Mouse (Mus musculus) CD8-positive naive resting alpha-beta T cell, adult 2 months (primary cell): ENCODE data around the gene Exosc1.
A peak's percentile ranks its signal among the peaks of the same experiment; 100 is the strongest.

Experiments
- DNase-seq, 2 experiments: peaks; one replicate each; pipeline ENCODE4 v3.0.0; 2022; ENCODE audit warnings: low read depth in 2 of 2, low spot score in 2 of 2

Exosc1 gene

DNA sequence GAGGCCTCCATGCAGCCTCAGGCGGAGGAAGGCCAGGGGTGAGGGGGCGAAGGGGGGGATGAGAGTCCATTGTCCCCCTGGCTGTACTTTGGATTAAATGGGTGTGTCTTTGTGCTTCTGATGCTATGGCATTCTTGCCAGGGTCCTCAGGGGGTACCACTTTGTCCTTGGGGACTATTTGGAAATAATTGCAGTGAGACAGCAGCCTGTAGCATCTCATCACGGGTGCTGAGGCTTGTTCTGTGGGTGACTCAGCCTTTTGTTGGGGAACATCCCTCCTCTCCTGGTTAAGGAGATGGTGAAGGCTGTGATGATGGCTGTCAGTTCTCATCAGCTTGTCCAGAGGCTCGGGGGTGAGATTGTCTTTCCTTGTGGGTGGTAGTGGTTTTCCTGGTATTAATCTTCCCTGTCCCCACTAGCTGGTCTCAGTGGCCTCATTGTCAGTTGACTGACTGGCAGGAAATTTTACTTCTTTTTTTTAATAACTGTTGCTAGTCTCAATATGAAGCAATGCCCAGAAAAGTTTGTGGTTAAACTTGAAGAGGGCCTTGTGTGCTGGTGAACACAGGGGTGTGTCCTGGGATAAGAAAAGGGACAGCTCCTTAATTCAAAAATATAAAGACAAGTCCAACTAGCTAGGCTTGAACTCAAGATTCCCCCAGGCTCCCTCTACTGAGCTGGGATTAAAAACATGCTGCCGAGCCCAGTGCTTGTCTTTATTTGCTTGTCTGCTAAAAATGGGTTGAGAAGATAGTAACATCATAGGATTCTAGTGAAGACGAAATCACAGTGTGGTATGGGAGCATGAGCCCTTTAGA, 19.2 kb downstream of the Exosc1 start:
- DNase-seq, result no peak

DNA sequence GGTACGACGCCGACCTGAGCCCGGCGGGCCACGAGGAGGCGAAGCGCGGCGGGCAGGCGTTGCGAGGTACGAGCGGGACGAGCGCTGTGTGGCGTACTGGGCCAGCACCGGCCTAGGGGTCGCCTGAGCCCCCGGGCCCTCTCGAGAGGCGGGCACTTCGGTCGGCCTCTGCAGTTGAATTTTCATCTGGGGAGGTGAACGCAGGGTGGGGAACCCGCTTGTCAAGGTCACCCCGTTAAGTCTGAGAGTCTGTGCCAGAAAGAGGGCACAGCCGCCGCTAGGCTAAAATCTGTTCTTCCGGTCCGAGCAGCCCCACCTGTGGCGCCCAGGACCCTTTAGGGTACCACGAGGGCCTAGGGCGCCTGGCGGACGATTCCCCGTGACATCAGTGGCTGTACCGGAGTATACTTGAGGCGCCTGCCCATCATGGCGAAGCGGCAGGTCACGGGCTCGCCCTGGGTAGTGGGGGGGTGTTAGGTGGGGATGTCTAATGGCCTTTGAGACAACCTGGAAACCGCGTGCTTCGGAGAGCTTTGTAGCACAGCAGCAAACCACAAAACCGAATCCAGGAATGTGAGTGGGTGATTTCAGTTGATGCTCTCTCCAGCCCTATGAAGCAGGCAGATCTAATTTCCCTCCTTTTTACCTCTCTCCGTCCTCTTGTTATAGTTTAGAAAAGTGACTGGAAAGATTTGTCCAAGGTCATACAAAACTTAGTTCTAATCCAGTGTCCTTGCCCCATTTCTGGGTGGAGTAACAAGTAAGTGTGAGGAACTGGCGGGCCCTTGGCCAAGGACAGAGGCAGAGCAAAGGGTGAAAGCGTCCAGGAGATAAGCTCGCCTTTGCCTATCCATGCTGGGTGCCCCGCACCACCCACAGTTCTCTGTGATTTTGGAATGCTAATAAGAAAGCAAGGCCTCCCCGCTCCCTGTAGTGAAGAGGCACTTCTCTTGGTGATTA, 20.8 kb downstream of the Exosc1 start:
- peak in 1 of 2 experiments; percentile 26 for DNase-seq

DNA sequence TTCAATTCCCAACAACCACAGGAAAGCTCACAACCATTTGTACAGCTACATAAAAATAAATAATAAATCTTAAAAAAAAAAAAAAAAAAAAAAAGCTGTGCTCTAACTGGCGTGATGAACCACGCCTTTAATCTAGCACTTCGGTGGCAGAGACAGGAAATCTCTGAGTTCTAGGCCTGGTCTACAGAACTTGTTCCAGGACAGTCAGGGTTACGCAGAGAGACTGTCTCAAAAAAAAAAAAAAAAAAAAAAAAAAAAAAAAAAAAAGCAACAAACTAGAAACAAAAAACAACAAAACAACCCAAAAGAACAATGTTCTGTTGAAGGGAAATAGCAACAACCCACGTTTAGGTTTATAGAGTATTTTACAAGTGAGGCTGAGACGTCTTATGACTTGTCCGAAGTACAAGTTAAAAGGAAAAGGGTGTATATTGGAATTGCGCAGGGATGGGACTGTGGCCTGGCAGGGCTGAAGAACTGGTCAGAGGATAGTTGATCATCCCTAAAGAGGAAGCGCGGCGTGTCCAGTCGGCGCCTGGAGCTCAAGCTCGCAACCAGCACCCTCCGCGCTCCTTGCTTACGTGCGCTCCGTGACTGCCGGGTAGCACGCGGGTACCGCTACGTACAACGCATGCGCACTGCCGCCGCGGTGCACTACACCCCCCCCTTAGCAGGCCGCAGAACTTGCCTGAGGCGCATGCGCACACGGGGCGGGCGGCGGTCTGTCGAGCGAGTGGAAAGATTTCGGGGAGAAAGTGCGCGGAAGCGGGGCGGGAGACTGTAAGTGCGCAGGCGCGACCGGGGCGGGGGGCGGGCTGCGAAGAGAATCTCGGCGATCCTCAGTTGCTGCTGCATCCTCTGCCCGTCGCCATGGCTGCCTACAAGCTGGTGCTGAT, 21.8 kb downstream of the Exosc1 start, which contains the start of gene Pgam1:
Gene Pgam1, plus strand, starts transcription at position 746 of the 896 bp plus-strand sequence.
- DNase-seq, result peak; percentile 93 to 97

DNA sequence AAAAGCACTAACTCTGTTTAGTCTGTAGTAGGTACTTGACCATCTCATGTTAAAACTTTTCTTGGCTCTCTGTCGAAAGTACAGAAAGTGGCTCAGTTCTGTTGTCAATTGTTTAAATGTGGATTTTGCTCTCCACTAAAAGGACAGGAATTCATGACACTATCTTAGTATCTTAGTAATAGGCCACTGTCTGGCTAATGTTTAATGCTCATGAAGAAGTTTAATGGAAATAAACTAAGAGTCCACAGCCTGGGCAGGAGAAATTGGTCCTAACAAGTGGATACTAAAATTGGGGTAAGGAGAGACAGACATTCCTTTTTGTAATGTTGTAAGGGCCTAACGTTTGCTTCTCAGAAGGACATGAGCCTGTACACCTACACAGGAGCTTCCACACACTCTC, 22.8 kb downstream of the Exosc1 start:
- DNase-seq, result no peak

DNA sequence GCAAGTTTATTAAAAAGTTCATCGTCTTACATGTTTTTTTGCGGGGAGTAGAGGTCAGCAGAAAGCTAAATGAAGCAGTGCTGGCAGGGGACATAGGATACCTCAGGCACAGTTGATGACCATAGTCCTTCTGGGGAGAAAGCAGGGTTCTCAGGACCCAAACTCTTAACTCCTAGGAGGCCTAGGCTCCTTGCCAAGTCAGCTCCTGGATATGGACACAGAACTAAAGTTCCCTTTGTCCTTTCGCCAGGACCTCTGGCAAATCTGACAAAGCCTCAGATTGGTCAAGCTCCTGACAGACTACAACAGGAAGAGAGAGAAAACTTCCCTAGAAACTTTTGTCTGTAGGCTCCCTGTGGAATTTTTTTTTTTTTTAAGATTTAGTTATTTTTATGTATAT, 24.5 kb downstream of the Exosc1 start:
- DNase-seq, result no peak

DNA sequence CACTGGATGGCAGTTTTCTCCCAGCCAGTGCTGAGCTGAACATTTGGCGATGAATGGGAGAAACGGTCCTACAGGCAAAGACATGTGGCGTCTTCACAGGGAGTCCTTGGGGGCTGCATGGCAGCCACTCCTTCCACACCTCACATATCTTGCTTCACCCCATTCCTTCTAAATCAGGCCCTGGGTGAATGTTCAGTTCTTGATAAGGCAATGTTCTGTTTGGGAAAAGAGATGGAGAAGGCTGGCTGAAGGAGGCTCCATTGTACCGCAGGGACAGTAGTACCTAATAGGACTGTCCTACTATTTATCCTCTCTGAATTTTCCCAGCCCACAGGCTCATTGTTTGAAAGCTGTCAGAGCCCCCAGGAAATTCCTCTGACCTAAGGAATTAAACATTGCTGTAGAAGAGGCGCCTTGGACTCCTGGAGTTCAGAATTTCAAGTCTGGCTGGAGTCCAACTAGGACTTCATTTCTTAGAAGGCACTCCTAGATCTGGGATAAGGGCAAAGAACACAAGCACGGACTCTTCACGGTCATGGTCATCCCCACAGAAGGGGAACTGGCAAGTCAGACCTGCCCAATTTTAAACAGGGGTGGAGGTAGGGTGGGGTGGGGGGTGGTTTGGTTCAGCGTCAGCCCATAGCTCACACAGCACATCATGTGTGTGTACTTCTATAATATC, 26.0 kb downstream of the Exosc1 start:
- no peak for DNase-seq

DNA sequence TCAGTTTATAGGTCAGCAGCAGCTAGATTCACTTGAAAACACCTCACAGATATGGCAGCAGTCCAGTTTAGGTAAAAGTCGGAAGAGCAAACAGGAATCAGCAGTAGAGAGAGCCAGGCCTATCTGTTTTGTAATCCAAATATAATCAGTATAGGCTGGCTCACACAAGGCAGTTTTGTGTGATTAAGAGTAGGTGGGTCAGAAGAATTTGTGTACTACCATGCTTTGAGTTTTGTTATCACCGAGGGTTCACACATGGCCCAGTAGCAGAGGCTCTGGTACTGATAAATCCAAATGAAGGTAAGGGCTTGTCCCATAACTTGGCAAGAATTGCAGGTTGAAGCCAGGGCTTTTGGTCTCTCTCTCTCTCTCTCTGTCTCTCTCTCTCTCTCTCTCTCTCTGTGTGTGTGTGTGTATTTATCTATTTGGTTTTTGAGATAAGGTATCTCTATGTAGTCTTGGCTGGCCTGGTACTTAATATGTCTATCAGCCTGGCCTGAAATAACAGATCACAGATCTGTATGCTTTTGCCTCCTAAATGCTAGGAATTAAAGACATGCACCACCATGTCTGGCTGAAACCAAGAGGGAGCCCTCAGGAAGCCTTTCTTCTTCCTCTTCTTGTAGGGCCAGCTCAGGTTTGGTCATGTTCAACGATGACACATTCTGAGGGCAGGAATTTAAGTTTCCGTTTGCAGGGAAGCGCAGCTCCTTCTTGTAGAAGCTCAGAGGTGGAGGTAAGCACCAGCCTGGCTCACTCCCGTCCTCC, 26.7 kb downstream of the Exosc1 start:
- DNase-seq, result no peak

DNA sequence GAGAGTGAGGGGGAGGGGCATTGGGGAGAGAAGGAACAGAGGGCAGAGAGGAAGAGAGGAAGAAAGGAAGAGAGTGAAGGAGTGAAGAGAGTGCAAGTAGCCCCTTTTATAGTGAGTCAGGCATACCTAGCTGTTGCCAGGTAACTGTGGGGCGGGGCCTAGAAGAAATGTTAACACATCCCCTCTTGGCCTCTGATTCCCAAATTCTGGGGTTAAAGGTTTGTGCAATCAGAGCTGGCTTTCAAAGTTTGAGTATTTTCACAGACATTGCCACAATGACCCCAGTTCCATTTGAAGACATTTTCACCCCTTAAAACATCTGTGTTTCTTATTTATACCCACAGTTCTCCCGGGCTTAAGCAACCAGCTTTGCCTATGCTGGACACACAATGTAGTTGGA, 28.0 kb downstream of the Exosc1 start:
- DNase-seq, result no peak

DNA sequence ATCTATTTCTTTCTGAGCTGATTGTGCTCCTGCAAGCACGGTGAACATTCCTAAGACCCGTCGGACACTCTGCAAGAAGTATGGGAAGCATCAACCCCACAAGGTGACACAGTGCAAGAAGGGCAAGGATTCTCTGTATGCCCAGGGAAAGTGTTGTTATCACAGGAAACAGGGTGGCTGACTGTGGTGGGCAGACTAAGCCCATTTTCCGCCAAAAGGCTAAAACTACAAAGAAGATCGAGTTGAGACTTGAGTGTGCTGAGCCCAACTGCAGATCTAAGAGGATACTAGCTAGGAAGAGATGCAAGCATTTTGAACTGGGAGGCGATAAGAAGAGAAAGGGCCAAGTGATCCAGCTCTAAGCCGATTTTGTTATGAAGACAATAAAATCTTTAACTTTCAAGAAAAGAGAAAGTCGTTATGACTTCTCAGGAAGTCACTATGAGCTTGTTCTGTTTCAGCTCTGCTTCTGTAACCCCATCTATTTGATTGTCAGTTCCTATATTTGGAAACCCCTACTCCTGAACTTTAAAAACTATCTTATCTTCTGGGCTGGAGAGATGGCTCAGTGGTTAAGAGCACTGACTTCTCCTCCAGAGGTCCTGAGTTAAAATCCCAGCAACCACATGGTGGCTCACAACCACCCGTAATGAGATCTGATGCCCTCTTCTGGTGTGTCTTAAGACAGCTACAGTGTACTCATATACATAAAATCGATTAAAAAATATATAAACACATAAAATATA, 30.2 kb downstream of the Exosc1 start:
- DNase-seq, result no peak

DNA sequence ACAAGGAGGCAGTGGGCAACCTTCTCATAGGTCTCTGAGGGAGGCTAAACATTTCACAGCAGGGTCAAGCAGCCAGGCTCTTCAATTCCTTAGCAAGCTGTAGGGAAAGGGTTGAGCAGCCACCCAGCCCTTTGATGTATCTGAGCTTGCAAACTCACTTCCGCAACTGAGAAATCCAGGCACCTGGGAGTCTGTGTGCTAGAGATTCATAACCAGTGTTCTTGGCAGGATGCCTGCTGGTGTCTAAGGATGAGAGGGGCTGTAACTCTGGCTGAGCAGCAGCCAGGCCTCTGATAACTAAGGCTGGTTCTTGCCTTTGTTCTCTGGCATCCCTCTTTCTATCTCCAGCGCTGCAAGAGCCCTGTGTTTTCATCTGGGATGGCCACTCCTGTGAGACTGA, 31.5 kb downstream of the Exosc1 start:
- DNase-seq, result no peak

DNA sequence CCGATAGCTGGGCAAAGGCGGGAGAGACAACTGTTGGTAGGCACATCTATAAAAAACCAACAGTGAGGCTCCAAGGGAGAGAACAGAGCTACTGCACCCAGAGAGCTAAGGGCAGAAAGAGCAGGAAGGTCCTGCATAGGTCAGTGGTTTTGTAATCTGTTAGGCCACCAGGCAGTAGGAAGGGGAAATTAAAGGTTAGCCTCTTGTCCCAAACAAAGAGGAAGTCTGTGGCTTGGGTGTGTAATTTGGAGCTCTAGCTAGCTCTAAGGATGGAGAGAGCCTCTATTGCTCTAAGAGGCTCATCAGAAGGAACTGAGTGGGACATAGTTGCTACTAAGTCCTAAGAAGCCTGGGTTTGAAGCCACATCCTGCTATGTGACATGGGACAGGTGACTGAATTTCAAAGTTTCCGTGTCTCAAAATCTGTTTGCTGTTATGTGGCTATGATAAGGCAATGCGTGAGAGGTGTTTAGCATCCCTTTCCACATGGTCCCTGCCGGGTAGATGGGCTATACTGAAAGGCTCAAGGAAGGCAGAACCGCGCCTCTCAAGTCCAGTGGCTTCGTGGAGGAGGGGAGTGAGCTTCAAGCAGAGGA, 32.6 kb downstream of the Exosc1 start:
- DNase-seq, result no peak

DNA sequence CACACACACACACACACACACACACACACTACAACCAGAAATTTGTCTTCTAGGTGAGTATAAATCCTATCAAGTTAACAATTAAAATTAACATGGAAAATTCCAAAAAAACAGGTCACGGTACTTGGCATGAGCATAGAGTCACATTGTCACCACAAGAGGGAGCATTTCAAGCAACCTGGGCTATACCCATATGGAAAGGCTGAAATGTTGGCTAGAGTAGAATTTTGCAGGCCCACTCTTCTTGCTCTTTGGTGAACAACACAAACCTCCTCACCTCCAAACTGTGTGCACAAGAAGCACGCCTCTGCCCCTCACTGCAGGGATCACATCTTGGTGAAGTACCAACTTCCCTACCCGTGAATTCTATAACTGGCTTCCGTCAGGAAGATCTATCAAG, 34.4 kb downstream of the Exosc1 start:
- peak in 1 of 2 experiments; percentile 32 for DNase-seq

DNA sequence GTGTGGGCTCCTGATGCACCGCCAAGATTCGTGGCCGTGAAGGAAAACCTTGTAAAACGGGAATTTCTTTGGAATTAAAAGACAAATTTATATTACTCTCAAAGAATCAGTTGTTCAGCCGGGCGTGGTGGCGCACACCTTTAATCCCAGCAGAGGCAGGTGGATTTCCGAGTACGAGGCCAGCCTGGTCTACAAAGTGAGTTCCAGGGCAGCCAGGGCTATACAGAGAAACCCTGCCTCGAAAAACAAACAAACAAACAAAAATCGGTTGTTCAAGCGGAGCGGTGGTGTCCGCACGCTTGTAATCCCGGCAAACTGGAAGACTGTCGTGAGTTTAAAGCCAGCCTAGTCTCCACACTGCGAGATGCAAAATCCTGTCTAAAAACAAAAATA, 36.9 kb downstream of the Exosc1 start:
- no peak for DNase-seq

DNA sequence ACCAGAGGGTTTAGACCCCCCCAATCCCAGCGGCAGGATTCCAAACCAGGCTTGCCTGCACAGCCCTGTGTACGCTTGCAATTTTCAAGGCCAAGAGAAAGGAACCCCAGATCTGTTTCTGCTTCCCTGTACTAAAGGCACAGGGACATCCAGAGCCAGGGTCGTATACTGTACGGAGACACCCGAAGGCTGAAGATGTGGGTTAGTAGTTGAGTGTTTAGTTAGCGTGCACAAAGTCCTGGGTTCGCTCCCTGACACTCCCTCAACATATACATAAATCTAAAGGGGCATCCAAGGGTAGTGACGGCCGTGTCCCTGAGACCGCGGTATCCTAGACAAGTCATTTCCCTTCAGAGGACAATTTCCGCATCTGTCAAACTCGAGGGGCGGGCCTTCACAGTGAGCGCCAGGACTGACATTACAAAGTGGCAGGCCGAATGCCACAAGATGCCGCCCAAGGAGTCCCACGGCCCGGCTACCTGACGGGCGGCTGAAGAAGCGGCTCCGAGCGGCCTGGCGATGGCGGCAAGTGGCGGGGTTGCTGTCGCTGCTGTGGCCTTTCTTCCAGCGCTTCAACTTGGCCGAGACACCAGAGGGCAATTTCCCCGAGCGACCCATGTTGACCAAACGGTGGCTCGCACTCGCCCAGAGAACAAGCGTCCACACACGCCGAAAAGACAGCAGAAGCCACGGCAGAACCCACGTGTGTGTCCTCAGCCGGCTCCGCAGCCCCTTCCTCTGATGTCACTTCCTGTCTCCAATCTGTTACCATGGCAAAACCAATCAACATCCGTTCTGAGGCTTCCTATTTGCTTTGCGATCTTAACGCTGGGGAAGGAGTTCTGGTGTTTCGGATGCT, 37.5 kb downstream of the Exosc1 start, which contains the start of gene Rrp12:
Gene Rrp12, minus strand, starts transcription at position 714 of the 859 bp plus-strand sequence.
- peak; percentile 70 to 82 for DNase-seq

DNA sequence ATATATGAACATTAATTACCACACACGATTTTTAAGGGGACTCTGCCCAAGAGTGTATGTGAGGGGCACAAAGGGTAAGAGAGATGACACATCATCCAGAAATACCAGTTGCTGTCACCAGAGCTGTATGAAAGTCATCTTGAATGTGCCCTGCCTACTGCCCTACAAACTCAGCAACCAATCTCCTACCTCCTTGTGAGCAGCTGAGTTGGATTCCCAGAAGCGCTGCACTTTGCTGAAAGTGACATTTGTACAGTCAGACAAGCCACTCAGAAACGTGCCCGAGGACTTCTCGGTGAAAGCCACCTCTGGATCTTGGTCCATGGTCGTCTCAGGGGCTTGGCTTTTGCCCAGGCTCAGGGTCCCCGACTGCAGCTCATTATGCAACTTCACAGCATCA, 38.3 kb downstream of the Exosc1 start:
- no peak for DNase-seq

DNA sequence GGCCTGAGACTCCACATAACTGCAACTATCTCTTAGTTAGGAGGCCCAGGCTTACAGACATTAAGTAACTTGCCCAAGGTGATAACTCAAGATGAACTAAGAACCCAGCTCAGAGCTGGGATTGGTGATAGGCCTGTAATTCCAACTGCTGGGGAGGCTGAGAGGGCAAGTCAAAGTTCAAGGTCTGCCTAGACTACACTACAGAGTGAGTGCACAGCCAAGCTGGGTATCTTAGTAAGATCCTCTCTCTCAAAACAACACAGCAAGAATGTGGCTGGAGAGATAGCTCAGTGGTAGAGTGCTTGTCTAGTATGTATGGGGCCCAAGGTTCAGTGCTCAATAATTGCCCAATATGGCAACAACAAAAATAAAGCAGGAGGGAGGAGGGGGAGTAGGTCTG, 45.0 kb downstream of the Exosc1 start:
- no peak for DNase-seq

DNA sequence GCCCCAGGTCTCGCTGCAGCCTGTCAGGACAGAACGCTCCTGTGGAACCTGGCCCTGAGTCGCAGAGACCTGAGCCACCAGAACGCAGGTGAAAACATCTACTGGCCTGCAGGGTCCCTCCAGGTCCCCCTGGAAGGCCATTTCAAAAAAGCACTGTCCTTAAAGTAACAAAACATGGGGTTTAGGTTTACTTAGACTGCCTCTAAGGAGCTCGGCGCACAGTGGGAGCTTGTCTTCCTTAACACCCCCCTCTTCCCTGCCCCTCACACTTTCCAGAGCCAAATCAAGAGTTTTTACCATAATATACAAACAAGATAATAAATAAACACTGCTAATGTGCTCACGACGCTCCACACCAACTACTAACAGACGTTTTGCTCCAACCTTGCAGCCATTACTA, 49.3 kb downstream of the Exosc1 start:
- DNase-seq, result no peak

DNA sequence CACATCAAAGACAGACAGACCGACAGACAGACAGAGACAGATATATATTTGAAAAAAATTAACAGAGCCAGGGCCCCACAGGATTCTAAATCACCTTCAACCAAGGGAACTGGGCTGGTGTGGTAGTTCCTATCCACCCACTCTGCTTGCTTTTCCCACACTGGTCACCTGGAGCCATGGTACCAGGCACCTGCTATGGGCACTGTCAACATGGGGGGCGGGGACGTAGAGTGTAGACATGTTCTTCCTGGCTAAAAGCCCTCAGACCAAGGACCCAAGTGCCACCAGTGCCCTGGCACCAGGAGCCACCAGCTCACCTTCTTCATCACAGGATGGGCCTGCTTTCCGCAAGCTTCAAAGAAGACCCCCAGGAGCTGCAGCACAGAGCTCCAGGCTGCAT, 51.4 kb downstream of the Exosc1 start:
- DNase-seq, result no peak
